Mouse (Mus musculus) MEL (cell line): Measurements from ENCODE around the gene Tedc1.

Source experiments
- CTCF ChIP-seq, 3 experiments: IDR thresholded peaks in 2 of 3; conservative IDR thresholded peaks in 1 of 3; 2 replicates each; pipeline ENCODE4 v1.5.1; 2011 to 2012; ENCODE audit warnings: low read length in 3 of 3, low read depth in 2 of 3, mild to moderate bottlenecking in 2 of 3, improper control_type of control experiment in 1 of 3, inconsistent platforms in 1 of 3, mixed read lengths in 1 of 3, moderate library complexity in 1 of 3; ENCODE audit not compliant: control insufficient read depth in 1 of 3, insufficient read depth in 1 of 3, poor library complexity in 1 of 3, severe bottlenecking in 1 of 3
- E2F4 ChIP-seq: IDR thresholded peaks from 2 replicates; pipeline ENCODE4 v1.6.1; 2011; ENCODE audit warnings: low read depth, low read length, improper control_type of control experiment, borderline replicate concordance
- JUND ChIP-seq: IDR thresholded peaks from 2 replicates; pipeline ENCODE4 v1.6.1; 2011; ENCODE audit warnings: low read depth, mild to moderate bottlenecking, improper control_type of control experiment, low read length
- NELFE ChIP-seq: IDR thresholded peaks from 2 replicates; pipeline ENCODE4 v1.6.1; 2011; ENCODE audit warnings: low read depth, low read length, improper control_type of control experiment
- POLR2A ChIP-seq, 2 experiments: IDR thresholded peaks; 2 replicates each; pipeline ENCODE4 v1.6.1; 2011 to 2012; ENCODE audit warnings: low read length in 2 of 2, mild to moderate bottlenecking in 2 of 2, control low read depth in 1 of 2, improper control_type of control experiment in 1 of 2, low read depth in 1 of 2, moderate library complexity in 1 of 2; ENCODE audit not compliant: control insufficient read depth in 1 of 2, insufficient read depth in 1 of 2, poor library complexity in 1 of 2
- SMC3 ChIP-seq: IDR thresholded peaks from 2 replicates; pipeline ENCODE4 v1.6.1; 2011; ENCODE audit warnings: low read depth, low read length, improper control_type of control experiment
- ZNF384 ChIP-seq: IDR thresholded peaks from 2 replicates; pipeline ENCODE4 v1.6.1; 2012; ENCODE audit warnings: low read depth, mild to moderate bottlenecking, inconsistent platforms, low read length, improper control_type of control experiment

GRCm38 (mm10) chr12:113149341-113149740 is 6.9 kb upstream of the Tedc1 start:
- TF ChIP-seq POLR2A (IDR thresholded peaks at IDR 0.05; ENCODE audit: control insufficient read depth in 1 of 2, insufficient read depth in 1 of 2, low read depth in 1 of 2, low read length in 2 of 2, poor library complexity in 1 of 2) (no peak), NELFE (no peak), SMC3 (no peak), ZNF384 (no peak), JUND (no peak), CTCF (IDR thresholded peaks at IDR 0.05 in 2 of 3, conservative IDR thresholded peaks at IDR 0.05 in 1 of 3; ENCODE audit: control insufficient read depth in 1 of 3, insufficient read depth in 1 of 3, low read depth in 2 of 3, low read length in 3 of 3, poor library complexity in 1 of 3, severe bottlenecking in 1 of 3) (no peak), E2F4 (no peak)
